Mouse (Mus musculus) layer of hippocampus, postnatal 25 days (tissue): ENCODE data around the gene Adcy6. TPM values are rescaled to one million over a fixed set of nuclear protein-coding genes. Genes with fewer than 3 reads are reported as not detected.
A peak's percentile ranks its signal among the peaks of the same experiment; 100 is the strongest.
"Not testable (repeated sequence)": the region's sequence is repeated elsewhere in the genome, so short reads cannot be mapped to it uniquely, and the experiment has no call there.

ENCODE experiments used
- DNase-seq, 2 experiments: peaks; one replicate each; pipeline ENCODE4 v3.0.0; 2022; ENCODE audit warnings: mixed read lengths in 2 of 2, low spot score in 1 of 2; ENCODE audit errors: extremely low spot score in 1 of 2
- total RNA-seq, 2 experiments: library from RNA; stranded (reverse); gene quantifications; 2 replicates each; pipeline ENCODE4 v1.2.3; 2021

The Adcy6 gene
- total RNA-seq, 2 experiments from 2014 or later, result 45.1 to 45.8 TPM

DNA sequence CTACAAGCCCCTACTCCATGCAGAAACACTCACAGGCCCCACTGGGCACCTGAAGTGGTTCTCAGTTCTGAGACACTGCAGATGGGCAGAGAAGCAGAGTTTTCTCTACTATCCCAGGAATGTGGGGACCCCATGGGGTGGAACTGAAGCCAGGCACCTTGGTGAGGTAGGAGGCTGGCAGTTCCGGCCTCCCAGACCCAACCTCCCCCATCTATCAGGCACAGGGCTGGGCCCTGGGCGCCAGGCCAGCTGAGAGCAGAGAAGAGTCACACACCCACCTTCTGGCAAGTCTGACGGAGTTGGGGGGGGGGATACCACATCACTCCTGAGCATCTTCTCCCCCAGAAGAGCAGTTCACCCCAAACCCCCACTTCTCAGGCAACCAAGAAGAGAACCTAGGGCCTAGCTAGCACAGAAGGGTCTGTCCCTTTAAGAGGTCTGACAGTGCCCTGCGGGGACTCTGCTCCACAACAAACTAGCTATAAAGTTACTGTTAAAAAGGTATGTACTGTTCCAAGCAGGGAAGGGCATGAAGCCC lies 6.9 kb downstream of the Adcy6 start:
- DNase-seq, result no peak

DNA sequence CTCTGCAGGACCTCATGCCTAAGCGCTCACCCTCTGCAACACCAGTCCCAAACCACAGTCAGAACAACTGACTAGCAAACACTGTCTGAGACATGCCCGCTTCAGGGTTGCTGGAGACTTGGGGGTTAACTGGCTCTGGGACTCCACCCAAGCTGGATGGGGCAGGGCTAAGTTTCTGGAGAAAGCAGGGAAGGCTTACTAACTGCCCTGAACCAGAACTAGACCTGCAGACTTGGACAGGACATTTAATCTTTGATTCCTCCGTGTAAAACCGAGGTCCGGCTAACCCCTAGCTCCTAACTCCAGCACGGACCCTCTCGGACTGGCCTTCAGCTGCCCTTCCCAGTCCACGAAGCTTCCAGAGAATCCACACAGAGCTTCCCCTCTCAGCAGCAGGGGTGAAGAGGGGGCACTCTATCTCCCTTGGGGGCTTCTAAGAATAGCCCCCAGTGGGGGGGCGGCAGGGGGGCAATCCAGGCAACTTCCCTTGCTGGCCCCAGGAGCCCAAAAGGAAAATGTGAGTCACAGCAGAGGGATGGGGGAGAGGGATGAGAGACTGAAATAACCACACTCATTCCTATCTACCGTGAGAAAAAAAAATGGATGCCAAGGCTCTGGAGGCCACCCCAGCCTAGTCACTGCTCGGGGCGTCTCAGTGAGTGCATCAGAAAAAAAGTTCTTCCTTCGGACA lies 7.5 kb downstream of the Adcy6 start:
- DNase-seq, result no peak

DNA sequence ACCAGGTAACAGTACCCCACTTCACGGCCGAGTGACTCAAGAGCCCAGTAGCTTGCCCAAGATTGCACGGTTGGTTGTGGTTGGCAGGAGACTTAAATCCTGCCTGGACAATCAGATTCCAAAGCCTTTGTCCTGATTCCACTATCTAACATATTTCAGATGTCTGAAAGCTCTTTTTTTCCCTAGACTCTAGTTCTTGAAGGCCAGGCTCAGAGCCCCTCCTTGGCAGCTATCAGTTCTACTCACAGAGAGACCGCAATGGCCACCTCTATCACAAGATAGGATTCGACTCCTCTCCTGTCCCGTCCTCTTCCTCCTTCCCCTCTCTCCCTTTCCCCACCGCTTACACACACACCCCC lies 8.1 kb downstream of the Adcy6 start:
- no peak for DNase-seq

DNA sequence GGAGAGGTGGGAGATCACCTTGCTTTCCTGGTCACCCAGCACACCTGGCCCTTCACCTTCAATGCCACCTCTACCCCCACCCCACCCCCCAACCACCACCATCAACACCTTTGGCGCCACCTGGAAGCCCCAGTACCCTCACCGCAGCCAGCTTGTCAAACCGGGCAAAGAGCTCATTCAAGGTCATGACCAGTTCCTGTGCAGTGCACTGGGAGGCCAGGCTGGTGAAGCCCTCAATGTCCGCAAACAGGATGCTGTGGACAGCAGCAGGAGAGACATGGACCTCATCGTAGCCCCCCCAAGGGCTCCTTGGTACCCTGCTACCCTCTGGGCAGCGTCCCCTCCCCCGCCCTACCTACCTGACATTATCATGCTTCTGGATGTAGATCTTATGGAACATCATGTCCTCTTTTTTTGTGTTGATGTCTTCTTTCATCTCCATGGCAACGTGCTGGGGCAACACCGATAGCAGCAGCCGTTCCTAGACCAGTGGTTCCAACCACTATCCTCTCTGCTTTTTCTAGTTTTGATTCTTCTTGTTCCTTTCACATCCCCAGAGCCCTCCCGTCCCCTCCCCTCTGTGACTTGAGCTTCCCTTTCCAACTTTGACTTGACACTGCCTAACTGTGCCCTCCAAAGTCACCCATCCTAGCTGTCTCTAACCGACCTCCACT lies 9.7 kb downstream of the Adcy6 start:
- no peak for DNase-seq

DNA sequence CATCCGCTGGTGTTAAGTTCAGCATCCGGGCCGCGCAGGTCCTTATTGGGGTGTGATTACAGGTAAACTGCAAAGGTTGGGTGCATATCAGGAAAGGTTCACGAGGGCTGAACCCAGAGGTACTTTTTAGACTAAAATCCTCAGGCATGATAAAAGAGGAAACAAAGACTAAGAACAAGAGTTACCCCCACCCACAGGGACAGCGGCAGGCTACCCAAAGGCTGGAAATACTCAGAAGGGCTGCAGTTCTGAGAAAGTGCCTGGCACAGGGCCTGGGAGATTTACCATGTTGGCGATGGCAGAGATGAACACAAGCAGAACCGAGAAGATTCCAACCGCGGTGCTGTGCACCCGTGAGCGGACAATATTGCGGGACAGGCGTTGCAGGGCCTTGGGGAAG lies 13.3 kb downstream of the Adcy6 start:
- no peak for DNase-seq

DNA sequence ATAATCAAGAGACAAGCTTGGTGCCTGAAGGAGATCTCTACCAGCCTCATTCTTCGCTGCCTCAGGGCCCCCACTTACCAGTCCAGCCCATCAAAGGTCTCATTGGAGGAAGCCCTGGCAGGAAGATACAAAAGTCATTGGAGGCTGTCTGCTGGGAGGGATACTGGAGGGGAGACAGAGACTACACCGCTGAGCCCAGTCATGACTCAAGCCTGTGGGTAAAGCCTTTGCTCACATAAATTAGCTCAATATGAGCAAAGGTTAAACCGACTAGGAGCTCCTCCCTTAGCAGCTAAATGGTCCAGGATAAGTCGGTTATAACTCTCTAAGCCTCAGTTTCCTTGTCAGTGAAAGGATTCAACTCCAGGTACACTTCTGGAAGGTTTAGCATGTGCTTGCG lies 14.8 kb downstream of the Adcy6 start:
- DNase-seq, result no peak

DNA sequence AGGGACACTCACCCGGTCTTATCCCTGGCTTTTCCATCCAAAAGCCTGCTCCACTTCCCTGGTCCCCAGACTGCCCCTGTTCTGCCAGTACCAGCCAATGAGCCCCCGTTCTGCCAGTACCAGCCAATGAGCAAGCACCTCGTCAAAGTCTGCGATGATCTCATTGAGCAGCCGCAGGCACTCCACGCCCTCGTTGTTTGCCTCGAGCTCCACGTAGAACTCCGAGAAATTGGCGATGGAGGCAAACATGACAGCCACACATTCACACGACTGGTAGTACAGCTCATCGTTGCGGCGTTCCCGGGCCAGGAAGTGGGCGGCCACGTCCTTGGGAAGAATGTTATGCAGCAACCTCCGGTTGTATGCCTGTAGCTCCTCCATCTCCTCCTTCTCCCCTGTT lies 15.7 kb downstream of the Adcy6 start:
- DNase-seq, result no peak

DNA sequence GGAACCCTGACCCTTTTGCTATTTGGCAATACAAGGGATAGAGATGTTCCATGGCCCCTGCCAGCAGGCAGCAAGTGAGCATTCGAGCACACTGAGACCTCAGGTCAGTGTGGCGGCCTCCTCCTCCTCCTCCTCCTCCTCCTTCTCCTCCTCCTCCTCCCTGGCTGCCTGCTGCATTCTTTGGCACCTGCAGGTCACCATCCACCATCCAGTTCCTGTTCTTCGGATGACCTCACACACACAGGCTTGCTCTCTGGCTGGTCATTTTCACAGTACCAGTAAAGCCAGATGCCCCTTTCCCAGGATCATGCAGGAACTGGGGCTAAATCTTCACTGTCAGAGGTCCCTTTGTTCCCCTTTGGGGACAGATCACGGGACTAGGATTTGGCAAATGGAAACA lies 18.5 kb downstream of the Adcy6 start:
- DNase-seq, result no peak

DNA sequence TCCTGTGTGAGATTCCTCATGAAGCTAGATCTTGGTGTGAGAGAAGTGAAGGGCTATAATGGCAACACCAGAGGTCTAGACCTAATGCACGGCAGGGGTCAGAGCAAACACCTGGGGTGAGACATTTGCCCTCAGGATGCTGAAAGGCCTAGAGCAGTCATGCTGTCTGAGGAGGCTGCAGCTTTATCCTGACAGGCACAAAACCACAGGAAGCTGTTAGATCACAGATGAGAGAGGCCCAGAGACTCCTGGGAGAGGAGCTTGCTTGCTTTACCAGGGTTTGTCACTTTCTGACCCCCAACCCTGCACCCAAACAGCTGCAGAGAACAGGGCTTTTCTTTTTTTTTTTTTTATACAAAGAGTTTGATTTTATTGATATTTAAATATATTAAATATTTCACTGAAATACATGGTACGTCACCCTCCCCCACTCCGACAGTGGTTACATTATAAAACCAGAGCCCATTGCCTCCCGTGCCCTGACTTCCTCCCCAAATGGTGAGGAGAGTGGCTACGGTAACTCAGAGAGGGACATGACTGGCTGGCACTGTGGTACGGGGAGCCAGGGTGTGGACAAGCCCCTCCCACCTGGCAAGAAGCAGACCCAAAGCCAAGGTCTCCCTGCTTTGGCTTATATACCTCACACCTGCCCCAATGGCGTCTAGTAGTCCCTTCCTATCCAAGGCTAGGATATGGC lies 20.1 kb downstream of the Adcy6 start:
- no peak for DNase-seq

DNA sequence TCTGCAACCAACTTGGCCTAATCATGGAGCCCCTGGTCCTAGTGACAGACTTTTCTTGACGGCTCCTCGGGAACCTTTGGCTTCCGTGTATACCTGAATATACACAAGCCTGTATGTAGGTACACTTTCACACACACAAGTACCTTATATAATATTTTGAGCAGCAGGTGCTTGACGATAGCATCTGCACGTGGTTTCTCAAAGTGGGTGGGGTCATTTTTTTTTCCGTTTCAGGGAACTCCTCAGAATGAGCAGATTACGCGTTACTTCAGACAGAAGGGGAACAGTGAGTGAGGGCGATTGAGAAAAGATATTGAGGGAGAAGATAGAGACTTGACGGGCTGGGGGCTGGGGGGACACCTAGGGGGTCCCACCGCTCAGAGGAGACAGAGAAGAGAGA lies 22.1 kb downstream of the Adcy6 start:
- DNase-seq, result no peak

DNA sequence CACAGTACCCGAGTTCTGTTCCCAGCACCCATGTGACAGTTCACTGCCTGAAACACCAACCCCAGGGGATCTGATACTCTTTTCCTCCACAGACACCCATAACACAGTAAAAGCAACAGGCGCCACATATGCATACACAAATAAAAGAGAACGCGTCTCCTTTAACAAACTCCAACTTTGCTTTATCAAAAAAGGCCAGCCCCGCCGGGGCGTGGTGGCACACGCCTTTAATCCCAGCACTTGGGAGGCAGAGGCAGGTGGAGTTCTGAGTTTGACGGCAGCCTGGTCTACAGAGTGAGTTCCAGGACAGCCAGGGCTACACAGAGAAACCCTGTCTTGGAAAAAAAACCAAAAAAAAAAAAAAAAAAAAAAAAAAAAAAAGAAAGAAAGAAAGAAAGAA lies 23.7 kb downstream of the Adcy6 start:
- not testable (repeated sequence) for DNase-seq

DNA sequence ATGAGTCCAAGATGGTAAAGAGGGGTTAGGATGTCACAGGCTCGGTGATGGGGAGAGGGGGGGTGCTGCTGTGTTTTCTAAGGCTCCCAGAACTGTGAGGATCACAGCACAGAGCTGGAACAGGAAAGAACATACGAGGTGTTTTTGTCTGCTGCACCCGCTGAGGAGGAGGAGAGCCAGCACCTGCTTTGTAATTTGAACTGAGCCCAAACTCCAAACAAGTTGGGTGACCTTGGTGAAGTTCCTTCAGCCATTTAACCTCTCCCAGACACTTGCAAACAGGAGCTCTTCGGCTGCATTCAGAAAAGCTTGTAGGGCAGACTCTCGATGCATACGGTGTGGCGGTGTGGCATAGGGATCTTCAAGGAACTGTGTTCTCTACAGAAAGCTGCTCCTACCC lies 24.5 kb downstream of the Adcy6 start:
- no peak for DNase-seq

DNA sequence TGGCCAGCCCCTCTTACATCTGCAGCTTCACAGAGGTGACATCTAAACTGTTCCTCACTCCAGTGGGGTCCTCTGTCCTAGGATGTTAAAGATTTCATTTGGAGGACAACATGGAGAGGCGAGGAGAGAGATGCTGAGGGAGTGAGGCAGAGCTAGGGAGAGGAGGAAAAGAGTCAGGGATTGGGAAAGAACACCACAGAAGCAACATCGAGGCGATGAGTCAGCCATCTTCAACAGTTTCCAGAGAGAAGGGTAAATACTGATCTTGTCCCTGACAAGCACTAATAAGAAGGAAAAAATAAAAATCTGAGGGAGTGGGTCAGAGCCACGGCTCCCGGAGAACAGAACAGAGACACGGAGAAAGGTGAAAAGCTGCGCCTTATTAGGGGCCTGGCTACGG lies 26.9 kb downstream of the Adcy6 start:
- DNase-seq, result no peak

DNA sequence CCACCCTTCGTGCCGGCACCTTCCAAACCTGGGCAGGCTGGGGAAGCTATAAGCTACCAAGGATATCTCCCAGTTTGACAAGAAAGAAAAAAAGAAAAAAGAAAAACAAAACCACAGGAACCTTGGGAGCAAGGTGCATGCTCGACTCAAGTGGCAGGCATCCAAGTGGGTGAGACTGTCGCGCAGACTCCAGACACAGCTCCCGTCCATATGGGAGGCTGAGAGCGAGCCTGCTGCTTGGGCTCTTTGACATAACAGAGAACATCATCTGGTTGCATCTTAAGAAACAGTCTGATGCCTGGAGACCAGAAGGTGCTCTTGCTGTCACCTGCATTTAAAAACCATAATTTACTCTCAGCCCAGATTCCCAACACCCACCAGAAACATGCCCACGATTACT lies 27.5 kb downstream of the Adcy6 start:
- no peak for DNase-seq

DNA sequence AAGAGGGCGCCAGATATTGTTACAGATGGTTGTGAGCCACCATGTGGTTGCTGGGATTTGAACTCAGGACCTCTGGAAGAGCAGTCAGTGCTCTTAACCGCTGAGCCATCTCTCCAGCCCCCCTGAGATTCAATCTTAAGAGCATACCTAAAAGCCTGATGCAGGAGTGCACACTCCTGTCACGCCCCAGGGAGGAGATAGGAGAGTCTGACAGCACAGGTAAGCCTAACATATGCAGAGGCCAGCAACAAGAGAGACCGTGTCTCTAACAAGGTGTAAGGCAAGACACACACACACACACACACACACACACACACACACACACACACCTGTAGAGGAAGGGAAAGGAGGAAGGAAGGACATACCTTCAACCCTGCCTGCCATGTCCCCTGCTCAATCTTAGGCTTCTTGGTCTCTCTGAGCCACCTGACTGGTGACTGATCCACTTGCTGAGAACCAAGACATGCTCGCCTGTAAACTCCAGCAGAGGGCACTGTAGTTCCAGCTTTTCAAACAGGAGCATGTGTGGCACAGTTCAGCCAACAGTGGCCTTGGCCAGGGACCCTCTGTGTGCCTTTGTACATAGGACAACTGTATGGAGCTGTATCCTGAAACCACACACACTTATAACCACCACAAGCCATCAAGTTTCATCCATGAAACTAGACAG lies 29.9 kb downstream of the Adcy6 start:
- peak; percentile 49 to 76 for DNase-seq

DNA sequence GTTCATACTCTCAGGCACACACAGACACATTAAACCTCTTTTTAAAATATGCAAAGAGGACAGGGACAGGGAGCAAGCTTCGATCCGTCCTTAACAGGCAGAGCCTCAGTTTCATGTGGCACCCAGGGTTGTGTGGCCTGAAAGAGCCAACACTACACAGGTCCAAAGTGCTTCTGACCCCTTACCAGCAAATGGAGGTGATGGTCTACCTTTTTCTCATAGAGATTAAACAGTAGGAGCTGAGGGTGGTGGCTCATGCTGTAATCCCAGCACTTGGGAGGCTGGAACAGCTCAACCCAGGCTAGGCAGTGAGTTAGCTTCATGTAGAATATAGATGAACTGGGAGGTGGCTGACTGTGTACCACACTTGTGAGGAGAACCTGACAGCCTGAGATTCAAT lies 30.6 kb downstream of the Adcy6 start:
- no peak for DNase-seq

DNA sequence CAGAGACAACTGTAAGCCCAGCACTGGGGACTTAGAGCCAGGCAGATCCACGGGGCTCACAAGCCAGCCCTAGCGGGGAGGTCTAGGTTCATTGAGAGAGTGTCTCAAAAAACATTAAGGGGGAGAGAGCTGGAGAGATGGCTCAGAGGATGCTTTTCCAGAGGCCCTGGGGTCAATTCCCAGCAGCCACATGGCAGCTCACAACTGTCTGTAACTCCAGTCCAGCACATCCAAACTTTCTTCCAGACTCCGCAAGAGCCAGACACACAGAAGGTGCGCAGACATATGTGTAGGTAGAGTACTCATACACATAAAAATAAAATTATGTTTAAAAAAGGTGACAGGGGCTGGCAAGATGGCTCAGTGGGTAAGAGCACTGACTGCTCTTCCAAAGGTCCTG lies 36.6 kb downstream of the Adcy6 start:
- DNase-seq, result no peak

DNA sequence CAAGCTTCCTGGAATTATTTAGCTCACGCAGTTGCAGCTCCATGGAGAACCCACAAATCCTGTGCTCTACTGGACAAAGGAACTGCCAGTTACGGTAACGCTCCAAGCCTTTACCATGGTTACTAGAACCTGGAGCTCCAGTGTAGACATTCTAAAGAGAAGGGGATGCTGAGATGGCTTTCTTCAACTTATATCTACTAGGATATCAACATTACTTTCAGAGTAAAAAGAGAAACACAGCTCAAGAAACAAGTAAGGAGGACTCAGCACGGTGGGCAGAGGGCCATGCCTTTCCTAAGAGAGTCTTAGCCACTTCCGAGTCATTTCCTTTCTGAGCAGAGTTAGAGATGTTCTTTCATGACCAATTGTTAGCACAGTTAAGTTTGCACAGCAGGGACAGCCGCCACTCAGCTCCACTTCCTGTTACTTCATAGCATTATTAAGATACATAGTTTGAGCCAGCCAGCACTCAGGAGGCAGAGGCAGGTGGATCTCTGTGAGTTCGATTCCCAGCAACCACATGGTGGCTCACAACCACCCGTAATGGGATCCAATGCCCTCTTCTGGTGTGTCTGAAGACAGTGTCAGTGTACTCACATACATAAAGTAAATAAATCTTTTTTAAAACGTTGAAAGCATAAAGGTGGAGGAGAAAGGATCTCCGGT lies 38.9 kb downstream of the Adcy6 start, which contains the start of the genes Ccnt1 and 4930415O20Rik:
TSS of gene Ccnt1 (minus strand) at position 51 of the 666 bp plus-strand sequence.
TSS of gene 4930415O20Rik (plus strand) at position 132 of the 666 bp plus-strand sequence.
- DNase-seq, result no peak

DNA sequence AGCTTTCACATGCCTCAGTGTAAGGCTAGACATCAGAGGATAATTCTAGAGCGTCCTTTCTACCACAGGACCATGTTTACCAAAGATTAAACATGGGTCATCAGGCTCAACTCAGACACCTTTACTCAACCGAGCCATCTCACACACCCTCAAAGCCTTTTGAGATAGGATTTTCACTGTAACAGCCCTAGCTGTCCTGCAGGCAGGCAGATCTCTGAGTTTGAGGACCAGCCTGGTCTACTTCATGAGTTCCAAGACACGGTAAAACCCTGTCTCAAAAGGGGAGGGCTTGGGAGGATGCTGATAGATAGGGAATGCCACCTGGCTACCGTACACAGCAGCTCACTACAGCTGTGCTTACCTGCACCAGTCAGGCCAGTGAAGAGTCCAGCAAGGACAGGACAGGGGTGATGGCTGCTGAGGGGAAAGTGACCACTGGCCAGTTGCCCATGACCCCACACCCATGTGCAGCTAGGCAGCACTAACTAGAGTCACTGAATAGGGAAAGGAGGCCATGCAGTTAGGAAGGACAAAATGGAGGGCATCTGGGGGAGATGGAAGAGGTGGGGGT lies 40.0 kb downstream of the Adcy6 start:
- DNase-seq, result no peak

DNA sequence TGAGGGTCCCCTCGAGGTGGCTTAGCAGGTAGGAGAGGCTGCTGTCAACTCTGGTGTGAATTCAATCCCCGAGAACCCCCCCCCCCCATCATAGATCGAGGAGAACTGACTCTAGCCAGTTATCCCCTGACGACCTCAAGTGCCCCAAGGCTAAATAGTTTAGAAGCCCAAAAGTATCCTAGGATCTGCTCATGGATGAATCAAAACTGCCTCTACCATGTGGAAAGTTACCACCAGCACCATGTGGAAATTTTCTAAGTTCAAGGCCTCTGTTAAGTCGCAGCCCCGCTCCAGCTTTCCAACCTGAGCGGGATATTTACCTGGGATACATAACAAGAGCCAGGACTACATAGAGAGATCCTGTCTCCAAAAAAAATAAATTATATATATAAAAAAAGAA lies 40.7 kb downstream of the Adcy6 start:
- no peak for DNase-seq
